Mouse (Mus musculus) heart, postnatal 4 days (tissue): Measurements from ENCODE around the gene Ttc28. TPM values are rescaled to one million over a fixed set of nuclear protein-coding genes. Genes with fewer than 3 reads are reported as not detected.

Source experiments
- DNase-seq: peaks from one replicate; pipeline ENCODE4 v3.0.0; 2021
- total RNA-seq, 2 experiments: library from RNA; stranded (reverse); gene quantifications; 2 replicates each; pipeline ENCODE4 v1.2.3; 2021

Gene Ttc28
- total RNA-seq, 2 experiments from 2014 or later: 29.3 to 29.9 TPM

GRCm38 (mm10) chr5:111011271-111011670 lies 131.7 kb downstream of the Ttc28 start:
- DNase-seq: peak; percentile 43

- DNase-seq: no peak
These were observed 132.5 kb downstream of the Ttc28 start for GRCm38 (mm10) chr5:111012064-111012463.

- no peak for DNase-seq
These were observed 133.0 kb downstream of the Ttc28 start for GRCm38 (mm10) chr5:111012587-111012986.

GRCm38 (mm10) chr5:111014960-111015359 lies 135.4 kb downstream of the Ttc28 start:
- DNase-seq: no peak

GRCm38 (mm10) chr5:111017319-111017718 lies 137.7 kb downstream of the Ttc28 start:
- no peak for DNase-seq

GRCm38 (mm10) chr5:111022339-111022738 lies 142.7 kb downstream of the Ttc28 start:
- no peak for DNase-seq

- DNase-seq: no peak
These were observed 143.3 kb downstream of the Ttc28 start for GRCm38 (mm10) chr5:111022940-111023339.

GRCm38 (mm10) chr5:111024621-111025020 lies 145.0 kb downstream of the Ttc28 start:
- DNase-seq: no peak

- no peak for DNase-seq
These were observed 145.9 kb downstream of the Ttc28 start for GRCm38 (mm10) chr5:111025476-111025875.

- no peak for DNase-seq
These were observed 146.6 kb downstream of the Ttc28 start for GRCm38 (mm10) chr5:111026209-111026608.

GRCm38 (mm10) chr5:111028340-111028739 lies 148.7 kb downstream of the Ttc28 start:
- DNase-seq: no peak

- DNase-seq: no peak
These were observed 149.3 kb downstream of the Ttc28 start for GRCm38 (mm10) chr5:111028952-111029351.

- DNase-seq: no peak
These were observed 153.2 kb downstream of the Ttc28 start for GRCm38 (mm10) chr5:111032687-111033295.

- no peak for DNase-seq
These were observed 153.9 kb downstream of the Ttc28 start for GRCm38 (mm10) chr5:111033489-111033888.

GRCm38 (mm10) chr5:111037123-111037748 lies 157.6 kb downstream of the Ttc28 start:
- no peak for DNase-seq

GRCm38 (mm10) chr5:111039771-111040170 lies 160.2 kb downstream of the Ttc28 start:
- DNase-seq: no peak

- DNase-seq: no peak
These were observed 162.3 kb downstream of the Ttc28 start for GRCm38 (mm10) chr5:111041952-111042351.

- DNase-seq: no peak
These were observed 164.6 kb downstream of the Ttc28 start for GRCm38 (mm10) chr5:111044193-111044592.

GRCm38 (mm10) chr5:111046359-111046758 lies 166.8 kb downstream of the Ttc28 start:
- peak; percentile 31 for DNase-seq

- DNase-seq: no peak
These were observed 167.4 kb downstream of the Ttc28 start for GRCm38 (mm10) chr5:111046841-111047476.

- no peak for DNase-seq
These were observed 168.4 kb downstream of the Ttc28 start for GRCm38 (mm10) chr5:111048036-111048435.

GRCm38 (mm10) chr5:111049584-111049983 lies 170.0 kb downstream of the Ttc28 start:
- no peak for DNase-seq

- DNase-seq: peak; percentile 21
These were observed 170.5 kb downstream of the Ttc28 start for GRCm38 (mm10) chr5:111050135-111050534.

- no peak for DNase-seq
These were observed 174.8 kb downstream of the Ttc28 start for GRCm38 (mm10) chr5:111054380-111054779.
